Mouse (Mus musculus): Measurements from ENCODE around the gene Nkd1. TPM values are rescaled to one million over a fixed set of nuclear protein-coding genes. Genes with fewer than 3 reads are reported as not detected.
A peak's percentile ranks its signal among the peaks of the same experiment; 100 is the strongest.

The Nkd1 gene
- 9.5 and 12.7 TPM in 2 replicates for polyA plus RNA-seq (2014; fragmentation: Nextera tagmentation; extraction: Ambion mirVana)

DNA sequence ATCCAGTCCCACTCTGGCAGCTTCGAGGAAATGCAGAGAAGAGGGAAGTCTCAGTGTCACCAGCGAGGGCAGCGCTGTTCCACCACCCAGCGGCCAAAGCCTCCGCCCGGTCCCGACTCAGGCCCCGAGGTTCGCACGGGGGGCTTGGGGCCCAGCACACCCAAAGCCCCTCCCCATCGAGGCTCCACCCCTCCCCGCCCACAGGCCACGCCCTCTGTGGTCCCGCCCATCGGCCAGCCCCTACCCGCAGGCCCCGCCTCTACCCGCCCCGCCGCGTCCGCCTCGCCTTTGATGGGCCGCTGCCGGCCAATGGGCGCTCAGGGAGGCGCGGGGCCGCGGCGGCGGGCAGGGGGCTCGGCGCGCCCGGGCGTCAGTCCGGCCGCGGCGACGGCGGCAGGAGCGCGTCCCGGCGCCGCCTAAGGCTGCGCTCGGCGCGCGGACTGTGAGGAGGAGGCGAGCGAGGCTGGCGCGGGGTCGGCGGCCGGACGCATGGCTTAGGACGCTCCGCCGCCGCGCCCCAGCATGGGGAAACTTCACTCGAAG, at the start of gene Nkd1:
Gene Nkd1 (plus strand): TSS at position 370 of the 543 bp plus-strand sequence.
- H3K9me3 ChIP-seq (ENCODE audit: control insufficient read depth, low read length) = no peaks in the 10 kb centered on the region
- H3K9ac ChIP-seq (ENCODE audit: low read depth, low read length) = peak within 1 kb of the TSS; percentile 51
- peak; percentile 91 for DNase-seq (ENCODE audit: low spot score)
- peaks cover 45% of the 10 kb centered on the region for H3K27me3 ChIP-seq (replicated peaks; ENCODE audit: control insufficient read depth, insufficient read depth, low read length)
- H3K4me1 ChIP-seq (replicated peaks; ENCODE audit: control insufficient read depth, insufficient read depth, low read length) = peaks cover 13% of the 10 kb centered on the region
- peak within 1 kb of the TSS; percentile 66 for H3K4me3 ChIP-seq (ENCODE audit: low read depth, low read length)
- H3K4me2 ChIP-seq = peak within 1 kb of the TSS; percentile 78
- under 1% methylated on average over 38 of the region's 67 CpGs for WGBS
- ATAC-seq (replicated peaks; ENCODE audit: low FRiP score) = peak; percentile 78
- H3K27ac ChIP-seq (ENCODE audit: low read depth, low read length) = 0 out of 2 replicates have a peak within 1 kb of the TSS, but pooled peaks have one; percentile 8
- no peaks in the 10 kb centered on the region for H3K36me3 ChIP-seq (ENCODE audit: control insufficient read depth, insufficient read depth, low read length)

- no peak overlapping the region for H3K4me3 ChIP-seq (ENCODE audit: low read depth, low read length)
- 84% methylated on average over 4 of the region's 4 CpGs for WGBS
Observed at GRCm38 (mm10) chr8:88481290-88481689, 39.9 kb upstream of the Nkd1 start.

GRCm38 (mm10) chr8:88488391-88488829, 32.7 kb upstream of the Nkd1 start:
- no peak overlapping the region for H3K27ac ChIP-seq (ENCODE audit: low read depth, low read length)
- no peak overlapping the region for H3K9ac ChIP-seq (ENCODE audit: low read depth, low read length)

More at GRCm38 (mm10) chr8:88481290-88481689, 39.9 kb upstream of the Nkd1 start:
- no peak for DNase-seq (ENCODE audit: low spot score)
- no peak for ATAC-seq (replicated peaks; ENCODE audit: low FRiP score)
- H3K4me1 ChIP-seq (replicated peaks; ENCODE audit: control insufficient read depth, insufficient read depth, low read length) = no peaks in the 10 kb centered on the region
- no peak overlapping the region for H3K4me2 ChIP-seq
- H3K9me3 ChIP-seq (ENCODE audit: control insufficient read depth, low read length) = no peaks in the 10 kb centered on the region
- H3K27ac ChIP-seq (ENCODE audit: low read depth, low read length) = no peak overlapping the region
- no peaks in the 10 kb centered on the region for H3K36me3 ChIP-seq (ENCODE audit: control insufficient read depth, insufficient read depth, low read length)
- no peaks in the 10 kb centered on the region for H3K27me3 ChIP-seq (replicated peaks; ENCODE audit: control insufficient read depth, insufficient read depth, low read length)
- no peak overlapping the region for H3K9ac ChIP-seq (ENCODE audit: low read depth, low read length)

DNA sequence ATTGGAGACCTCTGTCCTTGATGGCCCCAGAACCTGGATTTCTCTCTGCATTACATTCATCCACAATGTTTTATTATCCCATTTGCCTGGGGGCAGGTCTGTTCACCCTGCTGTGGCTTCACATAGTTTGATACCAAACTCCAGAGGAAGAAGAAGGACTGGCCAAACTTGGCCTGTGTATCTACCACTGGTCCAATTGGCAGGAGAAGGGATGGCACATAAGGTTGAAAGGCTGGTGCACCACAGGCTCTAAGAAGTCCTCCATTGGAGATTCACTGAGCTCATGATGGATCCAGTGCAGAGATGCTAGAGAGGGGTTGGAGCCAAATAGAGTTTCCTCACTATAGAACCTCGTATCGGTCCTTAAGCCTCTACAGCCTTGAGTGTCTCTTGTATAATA, 27.1 kb upstream of the Nkd1 start:
- Histone ChIP-seq H3K27me3 (replicated peaks; ENCODE audit: control insufficient read depth, insufficient read depth, low read length) (no peaks in the 10 kb centered on the region), H3K4me3 (ENCODE audit: low read depth, low read length) (no peak overlapping the region), H3K4me2 (no peak overlapping the region), H3K36me3 (ENCODE audit: control insufficient read depth, insufficient read depth, low read length) (no peaks in the 10 kb centered on the region), H3K4me1 (replicated peaks; ENCODE audit: control insufficient read depth, insufficient read depth, low read length) (no peaks in the 10 kb centered on the region), H3K9ac (ENCODE audit: low read depth, low read length) (no peak overlapping the region), H3K27ac (ENCODE audit: low read depth, low read length) (no peak overlapping the region), H3K9me3 (ENCODE audit: control insufficient read depth, low read length) (no peaks in the 10 kb centered on the region)
- ATAC-seq (replicated peaks; ENCODE audit: low FRiP score) = no peak
- DNase-seq (ENCODE audit: low spot score) = no peak
- WGBS = 88% methylated on average over 2 of the region's 2 CpGs

More at GRCm38 (mm10) chr8:88488391-88488829, 32.7 kb upstream of the Nkd1 start:
- Histone ChIP-seq H3K4me1 (replicated peaks; ENCODE audit: control insufficient read depth, insufficient read depth, low read length) (peaks cover 4% of the 10 kb centered on the region; the same call in 1 of the 2 replicates), H3K9me3 (ENCODE audit: control insufficient read depth, low read length) (no peaks in the 10 kb centered on the region), H3K27me3 (replicated peaks; ENCODE audit: control insufficient read depth, insufficient read depth, low read length) (no peaks in the 10 kb centered on the region), H3K36me3 (ENCODE audit: control insufficient read depth, insufficient read depth, low read length) (no peaks in the 10 kb centered on the region), H3K4me2 (no peak overlapping the region), H3K4me3 (ENCODE audit: low read depth, low read length) (no peak overlapping the region)
- DNase-seq (ENCODE audit: low spot score) (no peak), ATAC-seq (replicated peaks; ENCODE audit: low FRiP score) (no peak)
- WGBS = 17% methylated on average over 5 of the region's 5 CpGs

- WGBS = 30% methylated on average over 11 of the region's 11 CpGs
- no peak overlapping the region for H3K9ac ChIP-seq (ENCODE audit: low read depth, low read length)
Observed at GRCm38 (mm10) chr8:88495071-88495805, 25.9 kb upstream of the Nkd1 start.

GRCm38 (mm10) chr8:88502143-88502542, 19.0 kb upstream of the Nkd1 start:
- Histone ChIP-seq H3K4me2 (no peak overlapping the region), H3K36me3 (ENCODE audit: control insufficient read depth, insufficient read depth, low read length) (no peaks in the 10 kb centered on the region), H3K27me3 (replicated peaks; ENCODE audit: control insufficient read depth, insufficient read depth, low read length) (no peaks in the 10 kb centered on the region), H3K4me1 (replicated peaks; ENCODE audit: control insufficient read depth, insufficient read depth, low read length) (no peaks in the 10 kb centered on the region), H3K27ac (ENCODE audit: low read depth, low read length) (no peak overlapping the region), H3K9ac (ENCODE audit: low read depth, low read length) (no peak overlapping the region), H3K9me3 (ENCODE audit: control insufficient read depth, low read length) (no peaks in the 10 kb centered on the region), H3K4me3 (ENCODE audit: low read depth, low read length) (no peak overlapping the region)
- 88% methylated on average over 3 of the region's 3 CpGs for WGBS
- ATAC-seq (replicated peaks; ENCODE audit: low FRiP score) (no peak), DNase-seq (ENCODE audit: low spot score) (no peak)

More at GRCm38 (mm10) chr8:88495071-88495805, 25.9 kb upstream of the Nkd1 start:
- H3K4me1 ChIP-seq (replicated peaks; ENCODE audit: control insufficient read depth, insufficient read depth, low read length) = no peaks in the 10 kb centered on the region
- no peak overlapping the region for H3K4me3 ChIP-seq (ENCODE audit: low read depth, low read length)
- no peak overlapping the region for H3K4me2 ChIP-seq
- ATAC-seq (replicated peaks; ENCODE audit: low FRiP score) = no peak
- no peaks in the 10 kb centered on the region for H3K27me3 ChIP-seq (replicated peaks; ENCODE audit: control insufficient read depth, insufficient read depth, low read length)
- no peaks in the 10 kb centered on the region for H3K9me3 ChIP-seq (ENCODE audit: control insufficient read depth, low read length)
- no peak overlapping the region for H3K27ac ChIP-seq (ENCODE audit: low read depth, low read length)
- DNase-seq (ENCODE audit: low spot score) = no peak
- no peaks in the 10 kb centered on the region for H3K36me3 ChIP-seq (ENCODE audit: control insufficient read depth, insufficient read depth, low read length)

GRCm38 (mm10) chr8:88506981-88507380, 14.2 kb upstream of the Nkd1 start:
- DNase-seq (ENCODE audit: low spot score) (no peak), ATAC-seq (replicated peaks; ENCODE audit: low FRiP score) (no peak)
- H3K9me3 ChIP-seq (ENCODE audit: control insufficient read depth, low read length) = no peaks in the 10 kb centered on the region
- WGBS = 73% methylated on average over 5 of the region's 5 CpGs
- H3K9ac ChIP-seq (ENCODE audit: low read depth, low read length) = no peak overlapping the region
- no peaks in the 10 kb centered on the region for H3K4me1 ChIP-seq (replicated peaks; ENCODE audit: control insufficient read depth, insufficient read depth, low read length)
- H3K4me2 ChIP-seq = no peak overlapping the region
- H3K36me3 ChIP-seq (ENCODE audit: control insufficient read depth, insufficient read depth, low read length) = no peaks in the 10 kb centered on the region
- no peak overlapping the region for H3K4me3 ChIP-seq (ENCODE audit: low read depth, low read length)
- peaks cover 5% of the 10 kb centered on the region; the same call in 1 of the 2 replicates for H3K27me3 ChIP-seq (replicated peaks; ENCODE audit: control insufficient read depth, insufficient read depth, low read length)
- no peak overlapping the region for H3K27ac ChIP-seq (ENCODE audit: low read depth, low read length)

- 80% methylated on average over 5 of the region's 5 CpGs for WGBS
- H3K4me2 ChIP-seq = no peak overlapping the region
- ATAC-seq (replicated peaks; ENCODE audit: low FRiP score) (no peak), DNase-seq (ENCODE audit: low spot score) (no peak)
- H3K9me3 ChIP-seq (ENCODE audit: control insufficient read depth, low read length) = no peaks in the 10 kb centered on the region; the same call in 1 of the 2 replicates
- no peaks in the 10 kb centered on the region for H3K36me3 ChIP-seq (ENCODE audit: control insufficient read depth, insufficient read depth, low read length)
- H3K9ac ChIP-seq (ENCODE audit: low read depth, low read length) = no peak overlapping the region
- peaks cover 23% of the 10 kb centered on the region for H3K27me3 ChIP-seq (replicated peaks; ENCODE audit: control insufficient read depth, insufficient read depth, low read length)
- H3K4me3 ChIP-seq (ENCODE audit: low read depth, low read length) = no peak overlapping the region
- H3K4me1 ChIP-seq (replicated peaks; ENCODE audit: control insufficient read depth, insufficient read depth, low read length) = no peaks in the 10 kb centered on the region
- no peak overlapping the region for H3K27ac ChIP-seq (ENCODE audit: low read depth, low read length)
Observed at GRCm38 (mm10) chr8:88511061-88511460, 10.1 kb upstream of the Nkd1 start.

All from liver, embryonic 11.5 days (tissue).